Mouse (Mus musculus) E14TG2a.4 (cell line): ENCODE results near the gene Slc12a7.

Source experiments
- CTCF ChIP-seq: conservative IDR thresholded peaks from 2 replicates; pipeline ENCODE4 v1.5.1; 2014; ENCODE audit warnings: low read length
- POU5F1 ChIP-seq: IDR thresholded peaks from 2 replicates; pipeline ENCODE4 v1.6.1; 2014; ENCODE audit warnings: low read length, borderline replicate concordance

- TF ChIP-seq CTCF, result no peak
- TF ChIP-seq POU5F1, result no peak
Measured at GRCm38 (mm10) chr13:73839137-73839548, 106.2 kb downstream of the Slc12a7 start.
